10 mouse cellular contexts compared by ENCODE assay signal in the genomic region with DNA sequence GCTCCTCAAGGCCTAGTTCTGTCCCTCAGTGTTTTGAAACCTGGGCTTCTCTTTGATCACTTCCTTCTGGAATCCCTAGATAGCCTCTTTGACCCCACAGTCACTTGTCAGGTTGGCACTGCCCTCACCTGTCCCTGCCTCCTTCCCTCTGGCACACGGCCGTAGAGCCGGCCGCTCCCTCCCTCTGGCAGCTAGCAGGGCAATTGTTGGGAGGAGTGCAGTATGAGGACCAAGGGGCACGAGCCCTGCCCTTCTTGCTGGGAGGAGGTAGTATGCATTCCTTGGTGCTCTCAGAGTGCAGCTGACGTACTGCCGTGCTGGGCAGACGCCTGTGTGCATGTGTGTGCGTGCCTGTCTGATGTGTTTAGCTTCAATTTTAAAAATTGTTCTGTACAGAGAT. TPM values are rescaled to one million over a fixed set of nuclear protein-coding genes. Genes with fewer than 3 reads are reported as not detected.
DNase-seq lines count a peak whose midpoint lies in the region; ATAC-seq and TF ChIP-seq lines count a peak whose summit lies in the region.
"Had no signal": no experiment of that assay in that cellular context is flagged by ENCODE, and none has a peak within 500 bp of the region (broad histone marks: within the 10 kb centered on the region; RNA-seq: fewer than 3 reads in every experiment).

No protein-coding gene starts in this region.

- no peaks in the 10 kb centered on the region for H3K9me3 ChIP-seq in embryonic facial prominence, embryonic 13.5 days
- no peaks in the 10 kb centered on the region for H3K9me3 ChIP-seq in embryonic facial prominence, embryonic 10.5 days
- H3K9me3 ChIP-seq in MEL (replicated peaks; ENCODE audit: insufficient read depth, low read length) = no peaks in the 10 kb centered on the region
- no peaks in the 10 kb centered on the region for H3K9me3 ChIP-seq in embryonic facial prominence, embryonic 14.5 days (ENCODE audit: control insufficient read depth, low read length)
- H3K9me3 ChIP-seq in midbrain, embryonic 11.5 days (ENCODE audit: control insufficient read depth, low read length) = no peaks in the 10 kb centered on the region
- H3K9me3 ChIP-seq in kidney, embryonic 15.5 days (replicated peaks) = no peaks in the 10 kb centered on the region
- H3K9me3 ChIP-seq: heart, embryonic 12.5 days; liver, embryonic 13.5 days had no signal

- peaks cover 70% of the 10 kb centered on the region for H3K36me3 ChIP-seq in embryonic facial prominence, embryonic 13.5 days
- H3K36me3 ChIP-seq in embryonic facial prominence, embryonic 10.5 days (replicated peaks) = peaks cover 79% of the 10 kb centered on the region
- peaks cover 12 to 24% of the 10 kb centered on the region in 2 experiments for H3K36me3 ChIP-seq in MEL (ENCODE audit: control insufficient read depth in 1 of 2, insufficient read depth in 2 of 2, low read length in 2 of 2)
- peaks cover 65% of the 10 kb centered on the region for H3K36me3 ChIP-seq in embryonic facial prominence, embryonic 14.5 days (ENCODE audit: control insufficient read depth, insufficient read depth, low read length)
- H3K36me3 ChIP-seq in midbrain, embryonic 11.5 days (ENCODE audit: control insufficient read depth, insufficient read depth, low read length) = peaks cover 30% of the 10 kb centered on the region
- peaks cover 71% of the 10 kb centered on the region for H3K36me3 ChIP-seq in kidney, embryonic 15.5 days

- no peak overlapping the region; the same call in 1 of the 2 replicates for H3K27ac ChIP-seq in embryonic facial prominence, embryonic 13.5 days
- H3K27ac ChIP-seq in embryonic facial prominence, embryonic 10.5 days (replicated peaks) = no peak overlapping the region
- H3K27ac ChIP-seq in MEL (ENCODE audit: control insufficient read depth, low read depth, low read length) = no peak overlapping the region
- H3K27ac ChIP-seq in embryonic facial prominence, embryonic 14.5 days (replicated peaks; ENCODE audit: low read depth, low read length) = no peak overlapping the region
- no peak overlapping the region for H3K27ac ChIP-seq in midbrain, embryonic 11.5 days (ENCODE audit: low read depth, low read length)
- no peak overlapping the region for H3K27ac ChIP-seq in kidney, embryonic 15.5 days
- H3K27ac ChIP-seq: liver, embryonic 13.5 days had no signal

- no peak for ATAC-seq in embryonic facial prominence, embryonic 13.5 days (ENCODE audit: insufficient number of reproducible peaks, insufficient read depth, low FRiP score, low TSS enrichment, low read depth)
- ATAC-seq in embryonic facial prominence, embryonic 14.5 days (ENCODE audit: low read depth) = no peak
- ATAC-seq in midbrain, embryonic 11.5 days (ENCODE audit: low FRiP score) = no peak
- no peak for ATAC-seq in kidney, embryonic 15.5 days (replicated peaks; ENCODE audit: low FRiP score)

- 84% methylated on average over 9 of the region's 9 CpGs for WGBS in embryonic facial prominence, embryonic 13.5 days
- WGBS in embryonic facial prominence, embryonic 10.5 days = 88% methylated on average over 9 of the region's 9 CpGs
- WGBS in embryonic facial prominence, embryonic 14.5 days = 76% methylated on average over 9 of the region's 9 CpGs
- 94% methylated on average over 9 of the region's 9 CpGs for WGBS in midbrain, embryonic 11.5 days
- 89% methylated on average over 9 of the region's 9 CpGs for WGBS in kidney, embryonic 15.5 days

- no peak for TF ChIP-seq POLR2A in MEL (IDR thresholded peaks at IDR 0.05; ENCODE audit: control insufficient read depth in 1 of 2, insufficient read depth in 1 of 2, low read depth in 1 of 2, low read length in 2 of 2, poor library complexity in 1 of 2)

- H3K9ac ChIP-seq in embryonic facial prominence, embryonic 13.5 days = peak overlapping the region; percentile 36; the same call in 1 of the 2 replicates
- no peak overlapping the region for H3K9ac ChIP-seq in MEL (ENCODE audit: control insufficient read depth, low read depth, low read length, poor library complexity, severe bottlenecking)
- peak overlapping the region; percentile 30; the same call in 1 of the 2 replicates for H3K9ac ChIP-seq in embryonic facial prominence, embryonic 14.5 days (ENCODE audit: low read depth, low read length)
- no peak overlapping the region for H3K9ac ChIP-seq in midbrain, embryonic 11.5 days (ENCODE audit: low read length)
- no peak overlapping the region for H3K9ac ChIP-seq in kidney, embryonic 15.5 days
- H3K9ac ChIP-seq: heart, embryonic 12.5 days; liver, embryonic 13.5 days had no signal

- no peak for TF ChIP-seq CTCF in MEL (IDR thresholded peaks at IDR 0.05 in 2 of 3, conservative IDR thresholded peaks at IDR 0.05 in 1 of 3; ENCODE audit: control insufficient read depth in 1 of 3, insufficient read depth in 1 of 3, low read depth in 2 of 3, low read length in 3 of 3, poor library complexity in 1 of 3, severe bottlenecking in 1 of 3)

- no peak for TF ChIP-seq EP300 in MEL (IDR thresholded peaks at IDR 0.05; ENCODE audit: low read depth in 1 of 2, low read length in 2 of 2)

- TF ChIP-seq RAD21 in MEL (IDR thresholded peaks at IDR 0.05; ENCODE audit: low read depth, low read length) = no peak

- H3K27me3 ChIP-seq in embryonic facial prominence, embryonic 13.5 days = no peaks in the 10 kb centered on the region
- H3K27me3 ChIP-seq in embryonic facial prominence, embryonic 10.5 days (replicated peaks; ENCODE audit: low read depth, poor library complexity, severe bottlenecking) = no peaks in the 10 kb centered on the region
- H3K27me3 ChIP-seq in MEL (ENCODE audit: control insufficient read depth in 1 of 2, insufficient read depth in 2 of 2, low read length in 2 of 2) = no peaks in the 10 kb centered on the region
- no peaks in the 10 kb centered on the region for H3K27me3 ChIP-seq in embryonic facial prominence, embryonic 14.5 days (replicated peaks; ENCODE audit: control insufficient read depth, insufficient read depth, low read length)
- H3K27me3 ChIP-seq in midbrain, embryonic 11.5 days (ENCODE audit: control insufficient read depth, insufficient read depth, low read length) = no peaks in the 10 kb centered on the region
- H3K27me3 ChIP-seq in kidney, embryonic 15.5 days = no peaks in the 10 kb centered on the region
- H3K27me3 ChIP-seq: heart, embryonic 12.5 days; liver, embryonic 13.5 days had no signal

- no peak overlapping the region for H3K4me3 ChIP-seq in embryonic facial prominence, embryonic 13.5 days
- H3K4me3 ChIP-seq in embryonic facial prominence, embryonic 10.5 days = no peak overlapping the region
- no peak overlapping the region for H3K4me3 ChIP-seq in MEL (ENCODE audit: control insufficient read depth in 1 of 2, insufficient read depth in 1 of 2, low read depth in 2 of 2, low read length in 2 of 2)
- no peak overlapping the region for H3K4me3 ChIP-seq in embryonic facial prominence, embryonic 14.5 days (ENCODE audit: low read depth, low read length)
- H3K4me3 ChIP-seq in midbrain, embryonic 11.5 days (ENCODE audit: low read depth, low read length) = no peak overlapping the region
- no peak overlapping the region for H3K4me3 ChIP-seq in kidney, embryonic 15.5 days (replicated peaks)
- H3K4me3 ChIP-seq: heart, embryonic 12.5 days; liver, embryonic 13.5 days had no signal

- no peaks in the 10 kb centered on the region for H3K4me1 ChIP-seq in embryonic facial prominence, embryonic 13.5 days
- peaks cover 14% of the 10 kb centered on the region; the same call in 1 of the 2 replicates for H3K4me1 ChIP-seq in embryonic facial prominence, embryonic 10.5 days
- H3K4me1 ChIP-seq in MEL (ENCODE audit: control insufficient read depth in 1 of 2, insufficient read depth in 2 of 2, low read length in 2 of 2) = peaks cover 16 to 28% of the 10 kb centered on the region in 2 experiments
- H3K4me1 ChIP-seq in embryonic facial prominence, embryonic 14.5 days (ENCODE audit: control insufficient read depth, insufficient read depth, low read length) = no peaks in the 10 kb centered on the region
- no peaks in the 10 kb centered on the region for H3K4me1 ChIP-seq in midbrain, embryonic 11.5 days (ENCODE audit: control insufficient read depth, insufficient read depth, low read length)
- H3K4me1 ChIP-seq in kidney, embryonic 15.5 days = no peaks in the 10 kb centered on the region

- DNase-seq in embryonic facial prominence, embryonic 10.5 days (ENCODE audit: low spot score) = no peak
- DNase-seq in MEL (ENCODE audit: low read depth, low spot score) = no peak
- DNase-seq in embryonic facial prominence, embryonic 14.5 days (ENCODE audit: low spot score) = no peak
- peak; percentile 74 for DNase-seq in lung, postnatal 10 days
- no peak for DNase-seq in midbrain, embryonic 11.5 days (ENCODE audit: low spot score, missing footprints)
- no peak for DNase-seq in layer of hippocampus, postnatal 36 days
- DNase-seq: liver, embryonic 13.5 days had no signal

- no peaks in the 10 kb centered on the region for H3K79me2 ChIP-seq in MEL (ENCODE audit: control insufficient read depth, insufficient read depth, low read length, poor library complexity)

- no peak overlapping the region for H3K4me2 ChIP-seq in embryonic facial prominence, embryonic 13.5 days
- H3K4me2 ChIP-seq in embryonic facial prominence, embryonic 14.5 days (ENCODE audit: low read depth, low read length) = no peak overlapping the region
- no peak overlapping the region for H3K4me2 ChIP-seq in midbrain, embryonic 11.5 days
- no peak overlapping the region for H3K4me2 ChIP-seq in kidney, embryonic 15.5 days
- H3K4me2 ChIP-seq: heart, embryonic 12.5 days; liver, embryonic 13.5 days had no signal

RNA-seq across cellular contexts. Expression of a gene that starts 17.2 kb away (rescaled TPM):
- polyA plus RNA-seq in embryonic facial prominence, embryonic 13.5 days (2015; fragmentation: Nextera tagmentation; extraction: Ambion mirVana) = 2.7 and 2.9 TPM in 2 replicates
- 2.9 TPM in 2 replicates for polyA plus RNA-seq in embryonic facial prominence, embryonic 10.5 days (2016; fragmentation: Nextera tagmentation; extraction: Ambion mirVana)
- 146 and 176 TPM in 2 replicates for total RNA-seq in MEL (2012; rRNA removed)
- polyA plus RNA-seq in MEL (2012; ENCODE audit: insufficient read depth in 1 of 2, insufficient read length in 2 of 2, low read depth in 1 of 2, low replicate concordance in 2 of 2, missing spikeins in 1 of 2) = 100 to 1,000 TPM in 1 of 2 experiments, not detected in 1; 115 TPM
- 2.0 and 2.6 TPM in 2 replicates for polyA plus RNA-seq in embryonic facial prominence, embryonic 14.5 days (2014; fragmentation: Nextera tagmentation; extraction: Ambion mirVana)
- polyA plus RNA-seq in midbrain, embryonic 11.5 days (2014; fragmentation: Nextera tagmentation; extraction: Ambion mirVana) = 0.82 and 1.1 TPM in 2 replicates
- 1.3 and 1.5 TPM in 2 replicates for polyA plus RNA-seq in kidney, embryonic 15.5 days (2015; fragmentation: Nextera tagmentation; extraction: Ambion mirVana)
- total RNA-seq in layer of hippocampus, postnatal 36 days (2021) = 1 to 10 TPM; 1.9 to 2.4 TPM

RNA-seq across cellular contexts. Expression of a gene that starts 26.2 kb away (rescaled TPM):
- polyA plus RNA-seq in embryonic facial prominence, embryonic 13.5 days (2015; fragmentation: Nextera tagmentation; extraction: Ambion mirVana) = 48.8 and 52.0 TPM in 2 replicates
- 74.2 and 76.8 TPM in 2 replicates for polyA plus RNA-seq in embryonic facial prominence, embryonic 10.5 days (2016; fragmentation: Nextera tagmentation; extraction: Ambion mirVana)
- total RNA-seq in MEL (2012; rRNA removed) = 16.5 and 19.4 TPM in 2 replicates
- polyA plus RNA-seq in MEL (2012; ENCODE audit: insufficient read depth in 1 of 2, insufficient read length in 2 of 2, low read depth in 1 of 2, low replicate concordance in 2 of 2, missing spikeins in 1 of 2) = 10 to 100 TPM in 1 of 2 experiments, not detected in 1; 75.8 TPM
- polyA plus RNA-seq in embryonic facial prominence, embryonic 14.5 days (2014; fragmentation: Nextera tagmentation; extraction: Ambion mirVana) = 69.0 and 74.9 TPM in 2 replicates
- 84.9 and 86.8 TPM in 2 replicates for polyA plus RNA-seq in midbrain, embryonic 11.5 days (2014; fragmentation: Nextera tagmentation; extraction: Ambion mirVana)
- 82.1 and 101 TPM in 2 replicates for polyA plus RNA-seq in kidney, embryonic 15.5 days (2015; fragmentation: Nextera tagmentation; extraction: Ambion mirVana)
- 100 to 1,000 TPM; 402 to 404 TPM for total RNA-seq in layer of hippocampus, postnatal 36 days (2021)

RNA-seq across cellular contexts. Expression of a gene that starts 30.5 kb away (rescaled TPM):
- polyA plus RNA-seq in embryonic facial prominence, embryonic 13.5 days (2015; fragmentation: Nextera tagmentation; extraction: Ambion mirVana) = 40.7 and 44.9 TPM in 2 replicates
- 49.4 and 50.9 TPM in 2 replicates for polyA plus RNA-seq in embryonic facial prominence, embryonic 10.5 days (2016; fragmentation: Nextera tagmentation; extraction: Ambion mirVana)
- 21.7 and 24.0 TPM in 2 replicates for total RNA-seq in MEL (2012; rRNA removed)
- polyA plus RNA-seq in MEL (2012; ENCODE audit: insufficient read depth in 1 of 2, insufficient read length in 2 of 2, low read depth in 1 of 2, low replicate concordance in 2 of 2, missing spikeins in 1 of 2) = 10 to 100 TPM in 1 of 2 experiments, not detected in 1; 42.3 TPM
- polyA plus RNA-seq in embryonic facial prominence, embryonic 14.5 days (2014; fragmentation: Nextera tagmentation; extraction: Ambion mirVana) = 25.1 and 30.3 TPM in 2 replicates
- polyA plus RNA-seq in midbrain, embryonic 11.5 days (2014; fragmentation: Nextera tagmentation; extraction: Ambion mirVana) = 23.4 and 24.1 TPM in 2 replicates
- 37.3 and 40.1 TPM in 2 replicates for polyA plus RNA-seq in kidney, embryonic 15.5 days (2015; fragmentation: Nextera tagmentation; extraction: Ambion mirVana)
- total RNA-seq in layer of hippocampus, postnatal 36 days (2021) = 10 to 100 TPM; 19.4 to 21.9 TPM

RNA-seq across cellular contexts. Expression of a gene that starts 32.8 kb away (rescaled TPM):
- polyA plus RNA-seq in embryonic facial prominence, embryonic 13.5 days (2015; fragmentation: Nextera tagmentation; extraction: Ambion mirVana) = 2,264 and 2,363 TPM in 2 replicates
- polyA plus RNA-seq in embryonic facial prominence, embryonic 10.5 days (2016; fragmentation: Nextera tagmentation; extraction: Ambion mirVana) = 1,824 and 1,981 TPM in 2 replicates
- total RNA-seq in MEL (2012; rRNA removed) = 451 and 498 TPM in 2 replicates
- 100 to 1,000 TPM in 1 of 2 experiments, 10 to 100 TPM in 1; 96.6 to 767 TPM for polyA plus RNA-seq in MEL (2012; ENCODE audit: insufficient read depth in 1 of 2, insufficient read length in 2 of 2, low read depth in 1 of 2, low replicate concordance in 2 of 2, missing spikeins in 1 of 2)
- 1,358 and 1,723 TPM in 2 replicates for polyA plus RNA-seq in embryonic facial prominence, embryonic 14.5 days (2014; fragmentation: Nextera tagmentation; extraction: Ambion mirVana)
- 1,982 and 2,171 TPM in 2 replicates for polyA plus RNA-seq in midbrain, embryonic 11.5 days (2014; fragmentation: Nextera tagmentation; extraction: Ambion mirVana)
- 1,673 and 1,817 TPM in 2 replicates for polyA plus RNA-seq in kidney, embryonic 15.5 days (2015; fragmentation: Nextera tagmentation; extraction: Ambion mirVana)
- 100 to 1,000 TPM; 263 to 275 TPM for total RNA-seq in layer of hippocampus, postnatal 36 days (2021)

RNA-seq across cellular contexts. Expression of a gene that starts 48.1 kb away (rescaled TPM):
- polyA plus RNA-seq in embryonic facial prominence, embryonic 13.5 days (2015; fragmentation: Nextera tagmentation; extraction: Ambion mirVana) = 169 and 189 TPM in 2 replicates
- polyA plus RNA-seq in embryonic facial prominence, embryonic 10.5 days (2016; fragmentation: Nextera tagmentation; extraction: Ambion mirVana) = 212 and 216 TPM in 2 replicates
- total RNA-seq in MEL (2012; rRNA removed) = 253 and 322 TPM in 2 replicates
- 100 to 1,000 TPM in 1 of 2 experiments, not detected in 1; 326 TPM for polyA plus RNA-seq in MEL (2012; ENCODE audit: insufficient read depth in 1 of 2, insufficient read length in 2 of 2, low read depth in 1 of 2, low replicate concordance in 2 of 2, missing spikeins in 1 of 2)
- polyA plus RNA-seq in embryonic facial prominence, embryonic 14.5 days (2014; fragmentation: Nextera tagmentation; extraction: Ambion mirVana) = 140 and 164 TPM in 2 replicates
- 82.5 and 93.4 TPM in 2 replicates for polyA plus RNA-seq in midbrain, embryonic 11.5 days (2014; fragmentation: Nextera tagmentation; extraction: Ambion mirVana)
- polyA plus RNA-seq in kidney, embryonic 15.5 days (2015; fragmentation: Nextera tagmentation; extraction: Ambion mirVana) = 194 and 208 TPM in 2 replicates
- 10 to 100 TPM; 13.4 to 14.2 TPM for total RNA-seq in layer of hippocampus, postnatal 36 days (2021)

Comparison
In these comparisons a context has a peak if more than half of its experiments do, and no peak if none do; other contexts are left out.
1. H3K9ac ChIP-seq: peak in embryonic facial prominence, embryonic 13.5 days (single experiment) and embryonic facial prominence, embryonic 14.5 days (single experiment); none in MEL (single experiment), midbrain, embryonic 11.5 days (single experiment) and kidney, embryonic 15.5 days (single experiment).